Mouse (Mus musculus) liver (tissue): ENCODE measurements around the gene Hnrnpf.

Source experiments
- DNase-seq: peaks from one replicate; pipeline ENCODE4 v3.0.0-alpha.2; 2020; ENCODE audit warnings: mixed read lengths

Gene Hnrnpf

DNA sequence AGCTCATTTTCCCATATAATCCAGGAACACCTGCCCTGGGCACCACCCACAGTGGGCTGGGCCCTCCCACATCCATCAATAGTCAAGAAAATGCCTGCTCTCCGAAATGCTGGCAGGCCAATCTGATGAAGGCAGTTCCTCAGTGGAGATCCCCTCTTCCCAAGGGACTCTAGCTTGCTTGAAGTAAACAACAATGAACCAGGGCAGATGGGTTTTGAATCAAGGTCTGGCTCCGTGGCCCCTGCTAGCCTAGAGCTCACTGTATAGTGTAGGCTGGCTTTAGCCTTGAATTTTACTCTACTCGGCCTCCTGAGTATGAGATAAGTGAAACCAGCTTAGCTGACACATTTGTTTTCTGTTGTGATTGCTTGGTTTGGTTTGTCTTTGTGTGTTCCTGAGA is 7.7 kb upstream of the Hnrnpf start:
- DNase-seq = no peak

DNA sequence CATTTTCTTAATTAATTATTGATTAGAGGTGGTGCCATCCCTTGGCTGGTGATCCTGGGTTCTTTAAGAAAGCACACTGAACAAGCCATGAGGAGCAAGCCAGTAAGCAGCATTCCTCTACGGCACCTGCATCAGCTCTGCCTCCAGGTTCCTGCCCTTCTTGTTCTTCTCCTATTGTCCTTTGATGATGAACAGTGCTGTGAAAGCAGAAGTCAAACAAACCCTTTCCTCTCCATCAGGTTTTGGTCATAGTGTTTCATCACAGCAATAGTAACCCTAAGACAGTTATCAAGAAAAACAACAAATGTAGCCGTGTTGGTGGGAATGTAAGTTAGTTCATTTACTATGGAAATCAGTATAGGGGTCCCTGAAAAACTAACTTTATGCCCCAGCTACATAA is 6.7 kb upstream of the Hnrnpf start:
- DNase-seq = no peak

DNA sequence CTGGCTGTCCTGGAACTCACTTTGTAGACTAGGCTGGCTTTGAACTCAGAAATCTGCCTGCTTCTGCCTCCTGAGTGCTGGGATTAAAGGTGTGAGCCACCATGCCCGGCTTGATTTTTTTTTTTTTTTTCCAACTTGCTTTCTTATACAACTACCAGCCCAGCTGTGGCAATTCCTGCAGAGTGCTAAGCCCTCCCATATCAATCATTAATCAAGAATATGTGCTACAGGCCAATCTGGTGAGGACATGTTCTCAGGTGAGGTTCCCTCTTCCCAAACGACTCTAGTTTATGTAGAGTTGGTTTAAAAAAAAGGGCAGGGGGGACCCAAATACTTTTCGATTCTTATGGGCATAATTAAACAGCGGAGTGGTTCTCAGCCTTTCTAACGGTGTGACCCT is 2.3 kb upstream of the Hnrnpf start:
- no peak for DNase-seq

DNA sequence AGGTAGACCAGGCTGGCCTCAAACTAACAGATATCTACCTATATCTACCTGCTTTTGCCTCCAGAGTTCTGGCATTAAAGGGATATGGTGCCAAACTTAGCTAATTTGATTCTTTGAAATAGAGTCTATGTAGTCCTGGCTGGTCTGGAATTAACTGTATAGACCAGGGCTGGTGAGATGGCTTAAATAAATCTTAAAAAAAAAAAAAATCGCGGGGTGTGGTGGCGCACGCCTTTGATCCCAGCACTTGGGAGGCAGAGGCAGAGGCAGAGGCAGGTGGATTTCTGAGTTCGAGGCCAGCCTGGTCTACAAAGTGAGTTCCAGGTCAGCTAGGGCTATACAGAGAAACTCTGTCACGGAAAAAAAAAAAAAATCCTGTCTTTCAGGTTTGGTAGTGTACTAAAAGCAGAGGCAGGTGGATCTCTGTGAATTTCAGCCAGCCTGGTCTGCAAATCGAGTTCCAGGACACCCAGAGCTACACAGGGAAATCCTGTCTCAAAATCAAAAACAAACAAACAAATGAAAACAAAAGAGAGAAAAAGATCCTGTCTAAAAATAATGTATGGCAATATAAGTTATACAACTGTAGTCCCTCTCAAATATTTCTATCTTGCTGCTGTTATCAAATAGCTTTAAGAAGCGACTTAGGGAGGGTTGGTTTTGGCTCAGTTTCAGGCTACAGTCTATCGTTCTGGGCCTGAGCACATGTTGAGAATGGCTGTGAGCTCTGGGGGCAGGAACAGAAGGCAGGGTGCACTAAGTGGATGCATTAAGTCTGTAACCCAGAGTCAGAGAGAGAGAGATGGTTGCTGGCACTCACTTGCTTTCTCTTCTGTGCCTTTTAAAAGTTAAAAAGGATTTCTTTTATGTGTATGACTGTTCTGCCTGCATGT is 1.6 kb downstream of the Hnrnpf start:
- DNase-seq = no peak

DNA sequence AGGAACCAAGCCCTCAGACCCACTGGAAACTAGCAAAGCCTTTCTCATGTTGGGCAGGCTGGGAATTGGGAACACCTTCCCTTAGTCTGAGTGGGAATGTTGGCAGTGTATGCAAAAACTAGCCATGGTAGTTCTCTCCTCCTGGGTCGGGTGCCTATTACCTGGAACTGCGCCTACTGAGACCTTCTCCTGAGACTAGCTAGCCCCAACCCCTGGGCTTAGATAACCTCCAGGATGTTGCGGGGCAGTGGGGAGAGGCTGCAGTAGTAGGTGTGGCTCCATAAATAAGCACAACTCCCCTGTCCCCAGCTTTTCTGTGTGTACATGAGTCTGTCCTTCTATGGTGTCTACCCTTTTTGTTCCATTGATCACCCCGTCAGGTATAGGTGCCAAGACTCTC is 2.4 kb downstream of the Hnrnpf start:
- peak; percentile 57 for DNase-seq

DNA sequence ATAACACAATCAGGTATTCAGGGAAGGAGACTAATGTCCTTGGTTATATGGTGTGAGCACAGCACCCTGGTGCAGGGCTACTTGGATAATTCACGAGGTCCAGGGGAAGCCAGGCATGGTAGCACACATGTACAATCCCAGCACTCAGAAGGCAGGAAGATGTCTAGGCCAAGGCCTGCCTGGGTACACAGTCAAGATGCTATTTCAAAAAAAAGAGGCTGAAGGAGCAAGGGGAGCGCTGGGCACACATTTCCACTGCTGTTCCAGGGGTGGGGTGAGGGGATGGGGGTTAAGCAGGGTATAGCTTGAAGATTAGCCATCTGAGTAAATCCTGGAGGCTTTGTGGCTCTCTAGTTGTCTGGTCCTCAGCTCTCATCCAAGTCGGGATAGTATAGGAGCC is 3.7 kb downstream of the Hnrnpf start:
- DNase-seq = no peak

DNA sequence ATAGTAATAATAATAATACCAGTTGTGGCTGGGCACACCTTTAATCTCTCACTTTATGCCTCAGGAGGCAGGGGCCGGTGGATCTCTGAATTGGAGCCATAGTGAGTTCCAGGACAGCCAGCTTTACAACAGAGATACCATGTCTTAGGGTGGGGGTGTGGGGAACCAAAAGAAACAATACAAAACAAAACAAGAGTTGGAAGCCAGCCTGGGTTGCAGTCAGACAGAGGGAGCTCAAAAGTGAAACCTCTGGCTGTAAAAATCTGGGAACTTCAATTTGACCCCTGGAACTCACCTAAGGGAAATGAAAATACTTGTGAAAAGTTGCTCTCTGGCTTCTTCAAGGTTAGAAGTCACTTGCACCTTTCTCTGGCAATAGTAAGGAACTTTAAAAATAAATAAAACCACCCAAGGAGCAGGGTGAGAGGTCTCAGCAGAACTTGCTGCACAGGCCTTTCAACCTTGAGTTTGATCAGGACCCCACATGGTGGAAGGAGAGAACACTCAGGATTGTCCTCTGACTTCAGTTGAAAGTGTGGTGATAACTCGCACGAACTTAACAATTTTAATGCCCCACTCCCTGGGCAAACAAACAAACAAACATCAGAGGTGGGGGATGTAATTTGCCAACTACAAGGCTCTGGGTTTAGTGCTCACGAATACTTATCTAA is 5.3 kb downstream of the Hnrnpf start:
- no peak for DNase-seq

DNA sequence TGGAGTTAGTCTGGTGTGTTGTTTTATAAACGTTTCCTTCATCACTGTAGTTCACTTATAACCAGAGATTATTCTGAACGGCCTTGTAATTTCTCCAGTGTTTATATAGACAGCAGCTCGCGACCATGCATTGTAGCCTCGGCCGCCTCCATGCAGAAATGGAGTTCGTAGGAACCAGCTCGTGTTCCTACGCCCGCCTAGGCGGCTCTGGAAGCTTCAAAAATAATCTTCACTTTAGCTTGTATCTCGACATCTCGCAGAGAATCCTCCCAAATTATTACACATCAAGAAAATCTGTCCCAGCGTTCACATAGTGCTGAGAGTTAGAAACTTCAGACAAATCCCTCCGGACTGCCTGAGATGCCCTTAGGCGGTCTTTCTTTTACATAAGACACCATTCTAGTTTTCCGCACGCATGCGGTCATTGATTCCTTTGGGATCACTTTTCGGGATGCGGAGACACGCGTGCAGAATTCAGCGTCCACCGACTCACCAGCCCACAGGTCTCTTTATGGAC is 5.9 kb downstream of the Hnrnpf start:
- DNase-seq = peak; percentile 56

DNA sequence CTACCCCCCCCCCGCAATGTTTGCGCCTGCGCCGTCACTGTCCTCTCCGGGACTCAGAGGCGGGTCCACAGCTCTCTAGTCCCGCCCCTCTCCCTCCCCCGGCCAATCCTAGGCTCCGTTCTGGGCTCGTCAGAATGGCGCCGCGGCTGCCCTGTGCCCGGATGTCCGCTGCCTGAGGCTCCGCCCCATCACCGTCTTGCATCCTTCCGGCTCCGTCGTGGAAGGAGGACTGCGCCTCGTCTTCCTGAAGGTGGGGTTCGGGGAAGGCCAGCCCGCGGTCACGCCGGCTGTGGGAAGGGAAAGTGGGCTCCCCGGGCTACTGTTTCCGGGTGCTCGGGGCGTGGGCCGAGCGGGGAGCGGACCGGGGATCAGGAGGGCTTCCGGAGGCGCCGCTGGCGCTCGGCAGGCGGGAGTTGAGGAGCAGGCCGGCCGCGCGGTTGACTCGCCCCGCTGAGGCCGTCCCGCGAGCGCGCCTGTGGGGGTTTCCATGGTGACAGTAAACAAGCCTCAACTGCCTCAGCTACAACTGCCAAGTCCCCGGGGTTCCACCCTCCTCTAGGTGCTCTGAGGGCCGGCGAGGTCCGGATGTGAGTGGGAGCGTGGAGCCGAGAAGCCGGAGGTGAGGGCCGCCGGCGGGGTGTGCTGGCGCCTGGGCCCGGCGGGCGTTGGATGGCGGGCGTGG is 6.6 kb downstream of the Hnrnpf start:
- peak; percentile 99 for DNase-seq

DNA sequence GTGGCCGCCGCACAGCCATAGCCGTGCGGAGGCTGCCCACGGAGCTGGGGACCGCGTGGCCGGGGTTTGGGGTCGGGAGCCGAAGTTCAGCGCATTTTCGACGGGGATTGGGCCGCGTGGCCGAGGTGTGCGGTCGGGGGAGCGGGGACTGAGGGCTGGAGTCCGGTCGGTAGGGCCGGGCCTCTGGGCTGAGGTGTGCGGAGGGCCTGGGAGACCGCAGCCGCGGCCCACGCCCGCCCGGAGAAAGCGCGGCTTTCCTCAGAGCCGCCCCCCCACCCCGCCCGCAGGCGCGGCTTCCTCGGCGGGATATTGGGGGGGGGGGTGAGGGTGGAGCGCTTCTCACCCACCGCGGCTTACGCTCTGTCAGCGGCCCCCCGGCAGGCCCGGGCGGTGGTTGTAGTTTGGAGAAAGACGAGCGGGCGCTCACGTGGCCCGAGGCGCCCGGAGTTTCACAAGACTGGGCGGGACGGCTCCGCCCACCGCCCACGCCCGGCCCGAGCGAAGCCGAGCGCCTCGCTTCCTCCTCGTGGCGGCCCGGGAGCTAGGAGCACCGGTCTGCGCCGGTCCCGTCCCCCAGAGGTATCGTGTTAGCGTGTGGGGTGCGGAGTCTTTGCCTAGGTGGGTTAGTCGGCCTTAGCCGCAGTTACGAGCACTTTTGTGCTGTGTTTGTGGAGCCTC is 7.3 kb downstream of the Hnrnpf start:
- DNase-seq = peak; percentile 91

DNA sequence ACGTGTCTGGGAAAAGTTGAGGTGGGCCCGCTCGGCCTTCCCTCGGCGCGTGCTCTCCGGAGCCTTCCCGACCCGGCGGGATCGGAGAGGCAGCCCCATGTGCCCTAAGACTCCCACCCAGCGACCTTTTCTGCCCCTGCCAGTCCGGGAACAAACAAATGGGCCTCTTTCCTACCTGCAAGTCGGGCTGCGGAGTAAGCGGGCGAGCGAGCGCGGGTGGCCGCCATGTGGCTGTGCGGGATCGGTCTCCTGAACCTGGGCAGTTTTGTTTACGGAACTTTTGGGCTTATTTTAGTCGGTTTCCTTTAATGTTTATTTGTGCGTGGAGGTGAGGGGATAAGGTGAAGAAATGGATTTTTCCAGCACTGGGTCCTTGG is 7.8 kb downstream of the Hnrnpf start:
- peak; percentile 36 for DNase-seq

DNA sequence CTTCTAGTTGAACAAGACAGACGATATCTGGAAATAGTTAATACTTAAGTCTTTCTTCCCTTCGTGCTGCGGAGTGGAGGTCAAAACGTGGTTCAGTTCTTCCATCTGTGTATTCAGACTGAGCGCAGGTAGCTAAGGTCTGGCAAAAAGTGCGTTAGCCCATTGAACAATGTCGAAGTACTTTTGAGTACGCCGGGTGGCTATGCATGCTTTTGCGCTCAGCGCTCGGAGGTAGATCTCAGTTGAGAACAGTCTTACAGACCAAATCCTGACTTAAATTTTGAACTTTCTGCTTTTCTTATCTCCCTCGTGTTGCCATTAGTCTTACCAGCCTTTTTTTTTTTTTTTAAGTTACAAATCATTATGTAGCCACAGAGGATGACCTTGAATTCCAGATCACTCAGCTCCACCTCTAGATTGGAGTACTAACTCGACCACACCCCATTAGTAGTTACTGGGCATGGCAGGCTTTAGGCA is 8.3 kb downstream of the Hnrnpf start:
- DNase-seq = peak; percentile 23

DNA sequence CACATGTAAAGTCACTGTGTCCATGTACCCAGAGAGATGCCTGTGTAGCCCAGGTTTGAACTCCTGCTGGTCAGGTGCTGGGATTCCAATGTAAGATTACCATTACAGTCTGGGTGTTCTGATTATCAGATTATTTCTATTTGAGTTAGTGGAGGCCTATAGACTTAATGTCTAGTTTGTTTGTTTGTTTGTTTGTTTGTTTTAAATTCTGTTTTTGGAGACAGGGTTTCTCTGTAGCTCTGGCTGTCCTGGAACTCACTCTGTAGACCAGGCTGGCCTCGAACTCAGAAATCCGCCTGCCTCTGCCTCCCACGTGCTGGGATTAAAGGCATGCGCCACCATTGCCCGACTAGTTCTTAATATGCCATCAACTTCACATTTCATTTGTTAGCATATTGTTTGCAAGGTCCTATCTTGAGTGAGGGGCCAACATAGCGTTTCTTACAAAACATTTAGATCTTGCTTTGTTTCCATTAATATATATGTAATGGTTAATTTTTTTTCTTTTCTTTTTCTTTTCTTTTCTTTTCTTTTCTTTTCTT is 10.1 kb downstream of the Hnrnpf start:
- no peak for DNase-seq

DNA sequence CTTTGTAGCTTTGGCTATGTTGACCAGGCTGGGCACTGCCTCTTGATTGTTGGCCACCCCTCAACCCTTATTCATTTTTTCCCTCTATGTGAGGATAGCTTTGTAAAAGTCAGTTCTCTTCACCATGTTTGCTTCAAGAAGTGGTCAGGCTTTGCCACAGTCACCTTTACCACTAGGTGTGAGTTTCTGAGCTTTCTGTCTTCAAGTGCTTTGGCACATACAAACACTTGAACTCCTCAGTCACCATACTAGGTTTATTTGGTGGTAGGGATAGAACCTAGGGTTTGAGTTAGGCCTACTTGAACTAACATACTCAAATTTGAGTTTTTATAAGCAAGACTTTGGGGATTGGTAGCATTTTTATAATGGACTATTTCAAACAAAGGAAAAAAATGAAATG is 14.4 kb downstream of the Hnrnpf start:
- no peak for DNase-seq

DNA sequence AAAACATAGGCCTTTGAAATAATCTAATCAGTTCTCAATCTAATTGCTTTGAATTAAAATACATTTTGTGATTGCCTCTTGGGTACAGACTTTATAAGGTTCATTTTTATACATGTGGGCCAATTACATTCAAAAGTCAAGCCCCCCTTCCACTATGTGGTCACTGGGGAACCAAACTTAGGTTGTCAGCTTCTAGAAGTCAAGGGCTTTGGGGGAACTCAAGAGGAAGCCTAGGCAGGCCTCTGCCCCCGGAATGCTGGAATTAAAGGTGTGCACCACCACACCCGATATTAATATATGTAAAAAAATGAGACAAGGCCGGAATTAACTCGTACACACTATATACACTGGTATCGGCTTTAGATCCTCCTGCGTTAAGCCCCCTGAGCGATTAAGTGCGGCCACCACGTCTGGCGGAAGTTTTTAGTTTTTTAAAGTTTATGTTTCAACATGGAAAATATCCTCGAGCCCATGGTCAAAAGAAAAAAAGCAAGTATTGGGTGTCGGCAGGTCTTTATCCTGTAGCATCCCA is 16.1 kb downstream of the Hnrnpf start:
- peak; percentile 13 for DNase-seq

DNA sequence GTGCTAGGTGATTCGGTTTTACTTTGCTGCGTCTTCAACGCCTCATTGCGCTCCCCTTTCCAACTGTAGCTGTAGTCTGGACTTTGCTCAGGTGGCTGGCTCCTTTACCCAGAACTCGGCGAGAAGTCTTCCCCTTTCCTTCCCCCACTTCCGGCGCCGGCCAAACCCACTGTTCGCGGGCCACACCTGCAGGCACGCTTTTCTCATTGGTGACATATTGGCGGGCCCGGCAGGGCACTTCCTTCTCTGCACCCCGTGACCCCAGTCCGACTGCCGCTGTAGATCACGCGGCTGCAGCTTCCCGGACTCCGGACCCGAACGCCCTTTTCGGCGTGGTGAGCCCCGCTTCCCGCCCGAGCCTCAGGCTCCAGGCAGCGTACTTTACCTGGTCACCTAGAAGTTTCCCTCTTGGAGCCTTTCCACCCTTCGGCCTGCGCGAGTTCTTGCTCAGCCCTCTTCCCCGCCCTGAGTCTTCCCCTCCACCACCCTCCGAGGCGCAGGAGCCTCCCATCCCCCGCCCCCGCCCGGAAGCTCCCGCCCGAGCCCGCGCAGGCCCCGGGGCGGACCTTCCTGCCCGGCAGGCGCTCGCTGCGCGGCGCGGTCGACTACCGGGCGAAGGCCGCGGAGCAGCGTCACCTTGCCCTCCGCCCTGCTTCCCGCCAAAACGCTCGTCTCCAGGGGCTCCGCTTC is 16.8 kb downstream of the Hnrnpf start:
- DNase-seq = peak; percentile 95

DNA sequence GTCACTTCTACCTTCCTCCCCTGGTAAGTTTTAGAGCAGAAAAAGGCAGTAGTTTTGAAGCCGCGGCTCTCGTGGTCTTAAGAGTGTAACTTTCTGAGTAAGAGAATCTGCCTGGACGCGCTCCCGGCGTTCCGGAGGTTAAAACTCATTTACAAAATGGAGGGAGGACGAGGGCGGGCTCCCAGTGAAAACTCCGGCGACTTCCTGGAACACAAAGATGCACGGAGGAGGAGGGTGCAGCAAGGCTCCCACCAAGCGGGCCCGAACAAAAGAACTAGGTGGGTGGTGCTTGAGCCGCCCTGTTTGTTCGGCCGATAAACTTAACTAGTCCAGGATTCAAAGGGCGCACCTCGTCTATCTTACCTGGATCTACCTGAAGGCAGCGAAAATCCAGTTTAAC is 17.5 kb downstream of the Hnrnpf start:
- peak; percentile 79 for DNase-seq

DNA sequence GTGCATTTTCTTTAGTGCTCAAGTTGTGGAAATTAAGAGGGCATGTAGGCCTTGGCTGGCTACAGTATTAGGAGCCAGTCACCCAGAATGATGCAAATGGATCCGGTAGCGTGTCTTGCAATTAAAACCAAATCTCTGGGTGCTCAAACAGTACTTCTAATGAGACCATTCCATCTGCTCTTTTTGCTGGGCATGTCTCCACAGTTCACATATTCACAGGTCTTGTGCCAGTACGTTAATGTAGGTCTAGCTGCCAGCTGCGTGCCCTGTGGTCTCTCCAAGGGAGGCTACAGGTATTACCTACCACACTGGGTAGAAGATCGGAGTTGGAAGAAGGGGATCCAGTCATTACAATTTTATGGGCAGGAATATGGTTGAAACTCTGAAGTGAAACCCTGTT is 17.9 kb downstream of the Hnrnpf start:
- DNase-seq = no peak

DNA sequence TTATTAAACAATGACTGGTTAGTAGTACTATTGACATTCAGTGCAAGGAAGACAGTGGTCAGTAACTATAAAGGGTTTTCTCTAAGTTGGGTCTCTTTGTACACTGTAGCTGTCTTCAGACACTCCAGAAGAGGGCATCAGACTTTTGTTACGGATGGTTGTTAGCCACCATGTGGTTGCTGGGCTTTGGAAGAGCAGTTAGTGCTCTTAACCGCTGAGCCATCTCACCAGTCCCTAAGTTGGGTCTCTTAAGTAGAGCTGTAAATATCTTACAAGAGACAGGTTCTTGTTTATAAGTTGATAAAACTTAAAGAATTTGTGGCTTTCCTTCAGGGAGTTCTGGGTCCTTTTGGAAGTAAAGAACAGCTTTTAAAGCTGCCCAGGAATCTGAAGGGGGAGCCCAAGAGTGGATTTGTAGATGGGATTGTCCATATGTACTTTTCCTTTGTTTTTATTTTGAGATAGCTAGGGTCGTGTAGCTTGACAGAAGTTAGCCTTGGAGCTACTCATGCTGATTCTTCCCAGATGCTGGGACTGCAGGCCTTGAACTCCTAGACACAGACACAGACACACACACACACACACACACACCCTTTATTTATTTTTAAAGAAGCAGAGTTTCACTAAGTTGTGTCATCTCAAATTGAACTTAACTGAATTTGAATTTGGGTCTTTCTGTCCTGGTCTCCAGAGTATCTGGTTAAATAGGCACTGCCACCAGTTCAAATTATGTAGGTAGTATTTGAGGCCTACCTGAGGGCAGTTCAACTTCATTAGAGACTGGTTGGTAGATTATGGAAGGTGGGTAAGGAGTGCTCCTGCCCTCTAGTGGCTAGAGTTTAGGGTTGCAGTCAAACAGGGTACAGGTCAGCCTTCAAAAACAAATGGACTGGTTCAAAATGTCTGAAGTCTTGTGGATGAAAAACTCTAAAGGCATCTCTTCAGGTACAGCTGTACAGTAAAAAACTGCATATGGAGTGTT is 20.8 kb downstream of the Hnrnpf start:
- DNase-seq = peak; percentile 38

DNA sequence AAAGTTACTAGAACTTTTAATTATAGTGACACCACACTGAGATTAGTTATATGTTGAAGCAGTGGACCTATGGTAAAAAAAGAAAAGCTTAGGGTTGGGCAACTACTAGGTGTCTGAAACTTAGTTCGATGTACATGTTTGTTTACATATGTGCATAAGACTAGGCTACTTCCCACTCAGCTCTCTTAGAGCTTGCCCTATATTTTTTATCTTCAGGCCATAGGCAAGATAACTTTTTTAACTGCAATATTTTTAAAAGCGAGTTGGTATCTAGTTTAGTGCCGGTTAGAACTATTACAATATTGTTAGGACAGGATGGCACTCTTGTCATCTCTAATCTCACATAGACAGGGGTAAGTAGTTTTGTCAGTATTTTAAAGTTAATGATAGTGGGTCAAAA is 21.9 kb downstream of the Hnrnpf start:
- no peak for DNase-seq
